Comparison of ENCODE assay signal across 10 mouse cellular contexts in the genomic region with DNA sequence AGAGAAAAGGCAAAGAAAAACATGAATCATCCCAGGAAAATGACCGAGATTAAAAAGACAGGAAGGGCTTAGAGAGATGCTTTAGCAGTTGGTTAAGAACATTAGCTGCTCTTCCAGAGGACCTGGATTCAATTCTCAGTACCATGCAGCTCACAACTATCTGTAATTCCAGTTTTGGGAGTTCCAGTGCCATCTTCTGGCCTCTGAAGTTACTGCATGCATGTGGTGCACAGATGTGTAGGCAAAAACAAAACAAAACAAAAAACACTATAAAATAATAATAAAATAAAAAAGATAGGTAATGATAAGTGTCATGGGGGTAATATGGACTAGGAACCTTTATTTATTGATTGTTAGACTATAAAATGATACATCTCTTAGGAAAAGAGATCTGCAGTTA. TPM values are rescaled to one million over a fixed set of nuclear protein-coding genes. Genes with fewer than 3 reads are reported as not detected.
DNase-seq lines count a peak whose midpoint lies in the region; TF ChIP-seq lines count a peak whose summit lies in the region.
"Had no signal": no experiment of that assay in that cellular context is flagged by ENCODE, and none has a peak within 500 bp of the region (broad histone marks: within the 10 kb centered on the region; RNA-seq: fewer than 3 reads in every experiment).

No protein-coding gene starts in this region.

- no peak for TF ChIP-seq POLR2A in thymus, adult 2 months (IDR thresholded peaks at IDR 0.05; ENCODE audit: control insufficient read depth, extremely low read depth, insufficient read depth, low read length, poor library complexity)

- DNase-seq in heart, postnatal 4 days: peak; percentile 27
- no peak for DNase-seq in heart, adult 8-10 months (ENCODE audit: low spot score)
- DNase-seq in thymus, adult 2 months: peak; percentile 37
- DNase-seq in thymus, postnatal 10 days (ENCODE audit: low spot score in 2 of 2): no peak
- peak; percentile 76 for DNase-seq in induced T-regulatory cell, adult 2 months (ENCODE audit: low read depth)
- peak; percentile 34 for DNase-seq in thymus, postnatal 25 days
- no peak for DNase-seq in urinary bladder, adult 18-20 months (ENCODE audit: low spot score in 2 of 2)
- no peak for DNase-seq in layer of hippocampus, adult 18-20 months (ENCODE audit: low spot score in 2 of 2)

- H3K4me3 ChIP-seq in thymus, adult 2 months (ENCODE audit: control insufficient read depth, insufficient read depth, low read length): no peak overlapping the region
- H3K4me3 ChIP-seq: embryonic facial prominence, embryonic 15.5 days; neural tube, embryonic 12.5 days had no signal

- H3K4me1 ChIP-seq in thymus, adult 2 months (replicated peaks; ENCODE audit: control insufficient read depth, insufficient read depth, low read length): no peaks in the 10 kb centered on the region; the same call in 1 of the 2 replicates
- H3K4me1 ChIP-seq: embryonic facial prominence, embryonic 15.5 days; neural tube, embryonic 12.5 days had no signal

- WGBS in thymus, adult 2 months: 86% methylated on average over 1 of the region's 1 CpGs

- no peaks in the 10 kb centered on the region for H3K36me3 ChIP-seq in thymus, adult 2 months (ENCODE audit: control insufficient read depth, insufficient read depth, low read length)
- H3K36me3 ChIP-seq: embryonic facial prominence, embryonic 15.5 days; neural tube, embryonic 12.5 days had no signal

- H3K27me3 ChIP-seq in thymus, adult 2 months (ENCODE audit: control insufficient read depth, insufficient read depth, low read length): no peaks in the 10 kb centered on the region
- H3K27me3 ChIP-seq: embryonic facial prominence, embryonic 15.5 days; neural tube, embryonic 12.5 days had no signal

- no peak overlapping the region for H3K27ac ChIP-seq in thymus, adult 2 months (ENCODE audit: control insufficient read depth, insufficient read depth, low read length)
- H3K27ac ChIP-seq: embryonic facial prominence, embryonic 15.5 days; neural tube, embryonic 12.5 days had no signal

- no peak for TF ChIP-seq CTCF in thymus, adult 2 months (IDR thresholded peaks at IDR 0.05; ENCODE audit: borderline replicate concordance, control insufficient read depth, extremely low read depth, insufficient read depth, low read length, poor library complexity)

RNA-seq across cellular contexts. Expression of gene Parp9, which starts 24.7 kb away (rescaled TPM):
- total RNA-seq in heart, postnatal 4 days (2021): 10 to 100 TPM; 12.4 to 14.0 TPM
- total RNA-seq in heart, adult 8-10 months (2022): 10 to 100 TPM in 2 of 4 experiments, 1 to 10 TPM in 2; 7.5 to 11.6 (median 9.8) TPM
- 13.5 and 14.8 TPM in 2 replicates for polyA plus RNA-seq in thymus, adult 2 months (2012; rRNA removed)
- total RNA-seq in layer of hippocampus, adult 18-20 months (2021): 1 to 10 TPM; 2.8 to 3.2 TPM

RNA-seq across cellular contexts. Expression of gene Dtx3l, which starts 25.4 kb away (rescaled TPM):
- total RNA-seq in heart, postnatal 4 days (2021): 10 to 100 TPM in 1 of 2 experiments, 1 to 10 TPM in 1; 9.5 to 10.3 TPM
- total RNA-seq in heart, adult 8-10 months (2022): 10 to 100 TPM in 2 of 4 experiments, 1 to 10 TPM in 2; 8.1 to 11.3 (median 10.3) TPM
- polyA plus RNA-seq in thymus, adult 2 months (2012; rRNA removed): 20.6 and 20.9 TPM in 2 replicates
- total RNA-seq in layer of hippocampus, adult 18-20 months (2021): 1 to 10 TPM; 5.4 to 5.7 TPM

RNA-seq across cellular contexts. Expression of gene Parp14, which starts 42.2 kb away (rescaled TPM):
- total RNA-seq in heart, postnatal 4 days (2021): 1 to 10 TPM; 5.2 to 5.4 TPM
- total RNA-seq in heart, adult 8-10 months (2022): 10 to 100 TPM in 2 of 4 experiments, 1 to 10 TPM in 2; 8.3 to 12.5 (median 10.3) TPM
- 9.3 and 10.5 TPM in 2 replicates for polyA plus RNA-seq in thymus, adult 2 months (2012; rRNA removed)
- 1 to 10 TPM; 1.1 to 1.2 TPM for total RNA-seq in layer of hippocampus, adult 18-20 months (2021)

Comparison
In these comparisons a context has a peak if more than half of its experiments do, and no peak if none do; other contexts are left out.
1. DNase-seq: peak in heart, postnatal 4 days (single experiment), thymus, adult 2 months (single experiment), induced T-regulatory cell, adult 2 months (single experiment) and thymus, postnatal 25 days (single experiment); none in heart, adult 8-10 months (single experiment), thymus, postnatal 10 days (0 of 2), urinary bladder, adult 18-20 months (0 of 2) and layer of hippocampus, adult 18-20 months (0 of 2).